Mouse (Mus musculus): Measurements from ENCODE around the gene Mylk3.
A peak's percentile ranks its signal among the peaks of the same experiment; 100 is the strongest.

GRCm38 (mm10) chr8:85379142-85379781 lies 6.9 kb downstream of the Mylk3 start:
- no peak for TF ChIP-seq EP300 (optimal IDR thresholded peaks at IDR 0.05)
- peak; percentile 25; the same call in 1 of the 2 replicates for TF ChIP-seq CTCF (IDR thresholded peaks at IDR 0.05; ENCODE audit: low read depth)

All from stomach, postnatal 0 days (tissue).